Mouse (Mus musculus): ENCODE results near the gene Gm10309.
"Not testable (repeated sequence)": the region's sequence is repeated elsewhere in the genome, so short reads cannot be mapped to it uniquely, and the experiment has no call there.

DNA sequence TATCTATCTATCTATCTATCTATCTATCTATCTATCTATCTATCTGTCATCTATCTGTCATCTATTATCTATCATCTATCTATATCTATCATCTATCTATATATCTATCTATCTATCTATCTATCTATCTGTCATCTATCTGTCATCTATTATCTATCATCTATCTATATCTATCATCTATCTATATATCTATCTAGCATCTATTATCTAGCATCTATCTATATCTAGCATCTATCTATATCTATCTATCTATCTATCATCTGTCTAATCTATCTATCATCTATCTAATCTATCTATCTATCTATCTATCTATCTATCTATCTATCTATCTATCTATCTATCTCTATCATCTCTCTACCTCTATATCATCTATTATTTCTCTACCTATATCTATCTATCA, 27.6 kb downstream of the Gm10309 start:
- TF ChIP-seq ZNF384 (IDR thresholded peaks at IDR 0.05; ENCODE audit: low read depth, low read length); CTCF (conservative IDR thresholded peaks at IDR 0.05 in 1 of 2, IDR thresholded peaks at IDR 0.05 in 1 of 2; ENCODE audit: low read depth in 2 of 2, low read length in 2 of 2); MXI1 (IDR thresholded peaks at IDR 0.05; ENCODE audit: low read depth, low read length); POLR2A (IDR thresholded peaks at IDR 0.05; ENCODE audit: low read depth, low read length); USF1 (IDR thresholded peaks at IDR 0.05; ENCODE audit: low read depth, low read length); NRF1 (IDR thresholded peaks at IDR 0.05; ENCODE audit: low read depth, low read length); RCOR1 (conservative IDR thresholded peaks at IDR 0.05; ENCODE audit: low read depth, low read length); GABPA (IDR thresholded peaks at IDR 0.05; ENCODE audit: insufficient replicate concordance, low read depth, low read length); HCFC1 (IDR thresholded peaks at IDR 0.05; ENCODE audit: low read depth, low read length): not testable (repeated sequence)
